Mouse (Mus musculus): Measurements from ENCODE around the gene Sigirr. TPM values are rescaled to one million over a fixed set of nuclear protein-coding genes. Genes with fewer than 3 reads are reported as not detected.
A peak's percentile ranks its signal among the peaks of the same experiment; 100 is the strongest.

Sigirr gene
- total and polyA plus RNA-seq, 3 experiments, result 8.3 to 17.5 TPM; not detected in 1

- peaks cover 32 to 38% of the 10 kb centered on the region in 2 experiments for H3K4me1 ChIP-seq (ENCODE audit: control insufficient read depth in 1 of 2, insufficient read depth in 2 of 2, low read length in 2 of 2)
- no peak overlapping the region for H3K9ac ChIP-seq (ENCODE audit: control insufficient read depth, low read depth, low read length, poor library complexity, severe bottlenecking)
- H3K27me3 ChIP-seq (ENCODE audit: control insufficient read depth in 1 of 2, insufficient read depth in 2 of 2, low read length in 2 of 2), result no peaks in the 10 kb centered on the region
- no peak overlapping the region for H3K27ac ChIP-seq (ENCODE audit: control insufficient read depth, low read depth, low read length)
- H3K79me2 ChIP-seq (ENCODE audit: control insufficient read depth, insufficient read depth, low read length, poor library complexity), result no peaks in the 10 kb centered on the region
- no peaks in the 10 kb centered on the region for H3K9me3 ChIP-seq (replicated peaks; ENCODE audit: insufficient read depth, low read length)
- H3K4me3 ChIP-seq (ENCODE audit: control insufficient read depth in 1 of 2, insufficient read depth in 1 of 2, low read depth in 2 of 2, low read length in 2 of 2), result no peak overlapping the region
- peaks cover 3 to 24% of the 10 kb centered on the region in 2 experiments for H3K36me3 ChIP-seq (ENCODE audit: control insufficient read depth in 1 of 2, insufficient read depth in 2 of 2, low read length in 2 of 2)
- peak; percentile 55 for DNase-seq (ENCODE audit: low read depth, low spot score)
- no peak for TF ChIP-seq ZKSCAN1 (IDR thresholded peaks at IDR 0.05; ENCODE audit: low read depth, low read length)
- TF ChIP-seq TCF12 (IDR thresholded peaks at IDR 0.05; ENCODE audit: low read depth, low read length), result 0 out of 2 replicates have a peak, but pooled peaks have one; percentile 12
- no peak for TF ChIP-seq NELFE (IDR thresholded peaks at IDR 0.05; ENCODE audit: low read depth, low read length)
- TF ChIP-seq MYC (IDR thresholded peaks at IDR 0.05; ENCODE audit: low read depth, low read length), result no peak
- TF ChIP-seq MAFK (IDR thresholded peaks at IDR 0.05; ENCODE audit: borderline replicate concordance, low read depth, low read length), result no peak
- TF ChIP-seq POLR2AphosphoS5 (IDR thresholded peaks at IDR 0.05; ENCODE audit: borderline replicate concordance, low read depth, low read length), result no peak
- no peak for TF ChIP-seq E2F4 (IDR thresholded peaks at IDR 0.05; ENCODE audit: borderline replicate concordance, low read depth, low read length)
- no peak for TF ChIP-seq USF2 (IDR thresholded peaks at IDR 0.05; ENCODE audit: borderline replicate concordance in 1 of 2, insufficient read depth in 1 of 2, low read depth in 1 of 2, low read length in 2 of 2)
- TF ChIP-seq KAT2A (conservative IDR thresholded peaks at IDR 0.05; ENCODE audit: low read depth, low read length), result no peak
- no peak for TF ChIP-seq CHD1 (IDR thresholded peaks at IDR 0.05; ENCODE audit: low read depth, low read length)
- TF ChIP-seq GABPA (IDR thresholded peaks at IDR 0.05; ENCODE audit: low read depth, low read length), result no peak
- 0 out of 2 replicates have a peak, but pooled peaks have one; percentile 17 for TF ChIP-seq MXI1 (IDR thresholded peaks at IDR 0.05; ENCODE audit: low read depth, low read length)
- peak; percentile 75 for TF ChIP-seq ETS1 (IDR thresholded peaks at IDR 0.05; ENCODE audit: low read depth, low read length)
- no peak for TF ChIP-seq MEF2A (IDR thresholded peaks at IDR 0.05; ENCODE audit: extremely low read depth, insufficient replicate concordance, low read depth, low read length, poor library complexity, severe bottlenecking)
- TF ChIP-seq MAZ (IDR thresholded peaks at IDR 0.05; ENCODE audit: low read depth, low read length), result no peak
- TF ChIP-seq ELF1 (IDR thresholded peaks at IDR 0.05; ENCODE audit: low read depth, low read length), result no peak
- peak; percentile 52 for TF ChIP-seq USF1 (IDR thresholded peaks at IDR 0.05; ENCODE audit: low read depth, low read length)
- no peak for TF ChIP-seq GATA1 (IDR thresholded peaks at IDR 0.05; ENCODE audit: low read depth, low read length)
- no peak for TF ChIP-seq TBP (IDR thresholded peaks at IDR 0.05; ENCODE audit: low read depth, low read length)
- no peak for TF ChIP-seq BHLHE40 (IDR thresholded peaks at IDR 0.05; ENCODE audit: borderline replicate concordance, low read depth, low read length)
- TF ChIP-seq POLR2A (IDR thresholded peaks at IDR 0.05; ENCODE audit: control insufficient read depth in 1 of 2, insufficient read depth in 1 of 2, low read depth in 1 of 2, low read length in 2 of 2, poor library complexity in 1 of 2), result no peak
- no peak for TF ChIP-seq MYB (IDR thresholded peaks at IDR 0.05; ENCODE audit: low read depth, low read length)
- TF ChIP-seq POLR2AphosphoS2 (IDR thresholded peaks at IDR 0.05; ENCODE audit: low read length), result no peak
- no peak for TF ChIP-seq UBTF (IDR thresholded peaks at IDR 0.05; ENCODE audit: borderline replicate concordance, insufficient read depth, low read depth, low read length)
- no peak for TF ChIP-seq JUND (IDR thresholded peaks at IDR 0.05; ENCODE audit: low read depth, low read length)
- TF ChIP-seq MAX (IDR thresholded peaks at IDR 0.05; ENCODE audit: low read length), result no peak
- TF ChIP-seq RAD21 (IDR thresholded peaks at IDR 0.05; ENCODE audit: low read depth, low read length), result no peak
- TF ChIP-seq RCOR1 (IDR thresholded peaks at IDR 0.05; ENCODE audit: low read depth, low read length), result no peak
- no peak for TF ChIP-seq CHD2 (IDR thresholded peaks at IDR 0.05; ENCODE audit: low read length)
- no peak for TF ChIP-seq ZMIZ1 (IDR thresholded peaks at IDR 0.05; ENCODE audit: low read depth, low read length)
- TF ChIP-seq NRF1 (IDR thresholded peaks at IDR 0.05; ENCODE audit: insufficient read depth, low read depth, low read length, poor library complexity, severe bottlenecking), result no peak
- TF ChIP-seq TAL1 (IDR thresholded peaks at IDR 0.05; ENCODE audit: low read length), result no peak
- TF ChIP-seq SMC3 (IDR thresholded peaks at IDR 0.05; ENCODE audit: low read depth, low read length), result no peak
- TF ChIP-seq ZNF384 (IDR thresholded peaks at IDR 0.05; ENCODE audit: low read depth, low read length), result peak; percentile 63
- TF ChIP-seq HCFC1 (IDR thresholded peaks at IDR 0.05; ENCODE audit: low read depth, low read length), result no peak
- no peak for TF ChIP-seq EP300 (IDR thresholded peaks at IDR 0.05; ENCODE audit: low read depth in 1 of 2, low read length in 2 of 2)
- TF ChIP-seq ZC3H11A (IDR thresholded peaks at IDR 0.05; ENCODE audit: low read depth, low read length), result no peak
- TF ChIP-seq SIN3A (IDR thresholded peaks at IDR 0.05; ENCODE audit: low read length), result 0 out of 2 replicates have a peak, but pooled peaks have one; percentile 35
Observed at GRCm38 (mm10) chr7:141146043-141146595, 45.7 kb upstream of the Sigirr start.
